Mouse (Mus musculus): Measurements from ENCODE around the gene Mpp3.

Gene Mpp3

GRCm38 (mm10) chr11:102028087-102028816, at the start of gene Mpp3:
Gene Mpp3, minus strand, starts transcription at chr11:102028461.
- DNase-seq, result no peak

- no peak for DNase-seq
Observed at GRCm38 (mm10) chr11:102073722-102074121, 45.5 kb upstream of the Mpp3 start.

- DNase-seq, result no peak
Observed at GRCm38 (mm10) chr11:102072729-102073128, 44.5 kb upstream of the Mpp3 start.

- no peak for DNase-seq
Observed at GRCm38 (mm10) chr11:102070426-102070825, 42.2 kb upstream of the Mpp3 start.

- DNase-seq, result no peak
Observed at GRCm38 (mm10) chr11:102069633-102070032, 41.4 kb upstream of the Mpp3 start.

- DNase-seq, result no peak
Observed at GRCm38 (mm10) chr11:102068969-102069368, 40.7 kb upstream of the Mpp3 start.

- no peak for DNase-seq
Observed at GRCm38 (mm10) chr11:102063076-102063475, 34.8 kb upstream of the Mpp3 start.

GRCm38 (mm10) chr11:102061941-102062473, 33.7 kb upstream of the Mpp3 start:
- DNase-seq, result peak; percentile 28

- peak; percentile 80 for DNase-seq
Observed at GRCm38 (mm10) chr11:102061236-102061940, 33.1 kb upstream of the Mpp3 start.

- peak; percentile 67 for DNase-seq
Observed at GRCm38 (mm10) chr11:102053847-102054246, 25.6 kb upstream of the Mpp3 start.

GRCm38 (mm10) chr11:102053183-102053582, 24.9 kb upstream of the Mpp3 start:
- DNase-seq, result no peak

- DNase-seq, result no peak
Observed at GRCm38 (mm10) chr11:102052697-102053096, 24.4 kb upstream of the Mpp3 start.

GRCm38 (mm10) chr11:102051954-102052353, 23.7 kb upstream of the Mpp3 start:
- no peak for DNase-seq

- DNase-seq, result no peak
Observed at GRCm38 (mm10) chr11:102051541-102051940, 23.3 kb upstream of the Mpp3 start.

GRCm38 (mm10) chr11:102049875-102050482, 21.7 kb upstream of the Mpp3 start:
- no peak for DNase-seq

GRCm38 (mm10) chr11:102046607-102047006, 18.3 kb upstream of the Mpp3 start:
- DNase-seq, result no peak

GRCm38 (mm10) chr11:102044691-102045212, 16.5 kb upstream of the Mpp3 start:
- DNase-seq, result no peak

- DNase-seq, result no peak
Observed at GRCm38 (mm10) chr11:102043381-102043780, 15.1 kb upstream of the Mpp3 start.

GRCm38 (mm10) chr11:102042971-102043370, 14.7 kb upstream of the Mpp3 start:
- no peak for DNase-seq

GRCm38 (mm10) chr11:102041350-102041949, 13.2 kb upstream of the Mpp3 start, which contains the start of gene Cd300lg:
Gene Cd300lg, plus strand, starts transcription at chr11:102041509.
- DNase-seq, result no peak

- no peak for DNase-seq
Observed at GRCm38 (mm10) chr11:102040646-102041045, 12.4 kb upstream of the Mpp3 start.

GRCm38 (mm10) chr11:102040138-102040524, 11.9 kb upstream of the Mpp3 start:
- DNase-seq, result peak; percentile 80
